ENCODE assay signal across 8 mouse cellular contexts in genomic region chr8:84180530-84181190, GRCm38 (mm10). TPM values are rescaled to one million over a fixed set of nuclear protein-coding genes. Genes with fewer than 3 reads are reported as not detected.
DNase-seq lines count a peak whose midpoint lies in the region; ATAC-seq and TF ChIP-seq lines count a peak whose summit lies in the region.
"Had no signal": no experiment of that assay in that cellular context is flagged by ENCODE, and none has a peak within 500 bp of the region (broad histone marks: within the 10 kb centered on the region; RNA-seq: fewer than 3 reads in every experiment).

No protein-coding gene starts in this region.

- peaks cover 5% of the 10 kb centered on the region; the same call in 1 of the 2 replicates for H3K27me3 ChIP-seq in midbrain, embryonic 12.5 days

- peak overlapping the region; percentile 46 for H3K4me3 ChIP-seq in ES-E14 (ENCODE audit: insufficient read depth in 1 of 2, low read depth in 1 of 2, low read length in 2 of 2, poor library complexity in 1 of 2, severe bottlenecking in 1 of 2)
- H3K4me3 ChIP-seq in midbrain, embryonic 12.5 days, result peak overlapping the region; percentile 40

- WGBS in midbrain, embryonic 12.5 days, result 1% methylated on average over 16 of the region's 16 CpGs

- H3K4me1 ChIP-seq in ES-E14 (ENCODE audit: control insufficient read depth in 2 of 2, insufficient read depth in 2 of 2, low read length in 2 of 2, poor library complexity in 1 of 2), result peaks cover 27 to 40% of the 10 kb centered on the region in 2 experiments
- peaks cover 56% of the 10 kb centered on the region for H3K4me1 ChIP-seq in midbrain, embryonic 12.5 days

- H3K9me3 ChIP-seq in ES-E14 (ENCODE audit: control insufficient read depth, insufficient read depth, low read depth, low read length), result no peaks in the 10 kb centered on the region
- no peaks in the 10 kb centered on the region for H3K9me3 ChIP-seq in midbrain, embryonic 12.5 days

- peak overlapping the region; percentile 75 for H3K4me2 ChIP-seq in midbrain, embryonic 12.5 days (replicated peaks)

- in situ Hi-C loops in ES-E14 (cut with MboI; ENCODE audit: low sequenced_read_pairs in 2 of 2, unreplicated experiment in 2 of 2), result no loop called here

- no peaks in the 10 kb centered on the region for H3K36me3 ChIP-seq in ES-E14 (ENCODE audit: control insufficient read depth, insufficient read depth, low read length, poor library complexity, severe bottlenecking)
- H3K36me3 ChIP-seq in midbrain, embryonic 12.5 days, result peaks cover 19% of the 10 kb centered on the region

- peak; percentile 81 for DNase-seq in ES-E14 (ENCODE audit: low read depth, low spot score)
- peak; percentile 49 to 55 for DNase-seq in kidney, postnatal 25 days
- DNase-seq in thymus, postnatal 14 days, result peak; percentile 87
- no peak for DNase-seq in layer of hippocampus, postnatal 36 days

- H3K27ac ChIP-seq in ES-E14 (ENCODE audit: insufficient read depth, low read depth, low read length, poor library complexity, severe bottlenecking), result peak overlapping the region; percentile 76
- H3K27ac ChIP-seq in midbrain, embryonic 12.5 days (replicated peaks), result peak overlapping the region; percentile 92
- H3K27ac ChIP-seq: macrophage had no signal

- ATAC-seq in CD4-positive, CD25-positive, alpha-beta regulatory T cell, adult 4 months, result peak; percentile 43
- ATAC-seq in granulocyte monocyte progenitor cell, adult 5-6 weeks (replicated peaks; ENCODE audit: poor library complexity, severe bottlenecking), result peak; percentile 44
- peak; percentile 82 for ATAC-seq in midbrain, embryonic 12.5 days (ENCODE audit: low FRiP score, low read depth)

- peak overlapping the region; percentile 59; the same call in 1 of the 2 replicates for H3K9ac ChIP-seq in ES-E14 (ENCODE audit: insufficient read depth, low read depth, low read length, poor library complexity, severe bottlenecking)
- peak overlapping the region; percentile 70 for H3K9ac ChIP-seq in midbrain, embryonic 12.5 days (replicated peaks)

TF ChIP-seq in ES-E14, 5 proteins besides CTCF, POLR2A, EP300 and RAD21:
- no peak for TF ChIP-seq ZNF384 (IDR thresholded peaks at IDR 0.05; ENCODE audit: low read depth, low read length)
- TF ChIP-seq MAFK (IDR thresholded peaks at IDR 0.05; ENCODE audit: insufficient read depth, low read depth, low read length), result no peak
- no peak for TF ChIP-seq HCFC1 (IDR thresholded peaks at IDR 0.05; ENCODE audit: borderline replicate concordance, insufficient read depth, low read length)
- no peak for TF ChIP-seq ZC3H11A (IDR thresholded peaks at IDR 0.05; ENCODE audit: borderline replicate concordance, low read depth, low read length)
- no peak for TF ChIP-seq CHD2 (IDR thresholded peaks at IDR 0.05; ENCODE audit: low read depth, low read length)

RNA-seq across cellular contexts. Expression of gene Nanos3, which starts 4.4 kb away (rescaled TPM):
- under 1 TPM in 1 of 2 experiments, not detected in 1; 0.81 TPM for polyA plus RNA-seq in CD4-positive, CD25-positive, alpha-beta regulatory T cell, adult 4 months (2017; shearing (Covaris generic))
- 7.0 and 9.9 TPM in 2 replicates for total RNA-seq in ES-E14 (2012; rRNA removed)
- total RNA-seq in granulocyte monocyte progenitor cell, adult 5-6 weeks (2014; fragmentation: Nextera tagmentation), result 3.5 and 9.6 TPM in 2 replicates
- total RNA-seq in granulocyte monocyte progenitor cell, adult 5-6 weeks (2017), result not detected in 2 replicates
- 4.5 and 8.3 TPM in 2 replicates for polyA plus RNA-seq in midbrain, embryonic 12.5 days (2016; fragmentation: Nextera tagmentation; extraction: Ambion mirVana)
- total RNA-seq in layer of hippocampus, postnatal 36 days (2021), result 1 to 10 TPM; 2.2 to 4.9 TPM
- polyA plus RNA-seq: macrophage had no signal

RNA-seq across cellular contexts. Expression of gene 4930432K21Rik, which starts 32.8 kb away (rescaled TPM):
- polyA plus RNA-seq in CD4-positive, CD25-positive, alpha-beta regulatory T cell, adult 4 months (2017; shearing (Covaris generic)), result 1 to 10 TPM; 1.1 to 3.2 TPM
- 4.9 TPM in 2 replicates for total RNA-seq in ES-E14 (2012; rRNA removed)
- 1.2 TPM in 1 of 2 replicates, not detected in the other for total RNA-seq in granulocyte monocyte progenitor cell, adult 5-6 weeks (2014; fragmentation: Nextera tagmentation)
- total RNA-seq in granulocyte monocyte progenitor cell, adult 5-6 weeks (2017), result 1.2 and 1.8 TPM in 2 replicates
- 2.4 TPM in 2 replicates for polyA plus RNA-seq in midbrain, embryonic 12.5 days (2016; fragmentation: Nextera tagmentation; extraction: Ambion mirVana)
- 1 to 10 TPM; 1.7 to 1.8 TPM for total RNA-seq in layer of hippocampus, postnatal 36 days (2021)

RNA-seq across cellular contexts. Expression of gene Cc2d1a, which starts 32.9 kb away (rescaled TPM):
- 10 to 100 TPM; 12.7 to 19.2 TPM for polyA plus RNA-seq in CD4-positive, CD25-positive, alpha-beta regulatory T cell, adult 4 months (2017; shearing (Covaris generic))
- total RNA-seq in ES-E14 (2012; rRNA removed), result 17.7 and 18.9 TPM in 2 replicates
- 11.8 and 13.5 TPM in 2 replicates for total RNA-seq in granulocyte monocyte progenitor cell, adult 5-6 weeks (2014; fragmentation: Nextera tagmentation)
- 4.2 and 9.0 TPM in 2 replicates for total RNA-seq in granulocyte monocyte progenitor cell, adult 5-6 weeks (2017)
- polyA plus RNA-seq in midbrain, embryonic 12.5 days (2016; fragmentation: Nextera tagmentation; extraction: Ambion mirVana), result 19.0 and 19.5 TPM in 2 replicates
- total RNA-seq in layer of hippocampus, postnatal 36 days (2021), result 10 to 100 TPM; 58.3 to 64.6 TPM

RNA-seq across cellular contexts. Expression of gene Podnl1, which starts 54.9 kb away (rescaled TPM):
- 10 to 100 TPM in 1 of 2 experiments, 1 to 10 TPM in 1; 6.1 to 13.1 TPM for polyA plus RNA-seq in CD4-positive, CD25-positive, alpha-beta regulatory T cell, adult 4 months (2017; shearing (Covaris generic))
- 1.5 and 2.0 TPM in 2 replicates for total RNA-seq in ES-E14 (2012; rRNA removed)
- total RNA-seq in granulocyte monocyte progenitor cell, adult 5-6 weeks (2014; fragmentation: Nextera tagmentation), result 0.41 TPM in 1 of 2 replicates, not detected in the other
- total RNA-seq in granulocyte monocyte progenitor cell, adult 5-6 weeks (2017), result 0.26 TPM in 1 of 2 replicates, not detected in the other
- polyA plus RNA-seq in midbrain, embryonic 12.5 days (2016; fragmentation: Nextera tagmentation; extraction: Ambion mirVana), result 0.46 and 0.51 TPM in 2 replicates
- total RNA-seq in layer of hippocampus, postnatal 36 days (2021), result not detected
- polyA plus RNA-seq: macrophage had no signal

RNA-seq across cellular contexts. Expression of gene Zswim4, which starts 56.2 kb away (rescaled TPM):
- 1 to 10 TPM; 3.3 to 4.3 TPM for polyA plus RNA-seq in CD4-positive, CD25-positive, alpha-beta regulatory T cell, adult 4 months (2017; shearing (Covaris generic))
- total RNA-seq in ES-E14 (2012; rRNA removed), result 22.1 and 24.6 TPM in 2 replicates
- total RNA-seq in granulocyte monocyte progenitor cell, adult 5-6 weeks (2014; fragmentation: Nextera tagmentation), result 4.6 and 8.1 TPM in 2 replicates
- total RNA-seq in granulocyte monocyte progenitor cell, adult 5-6 weeks (2017), result 4.5 and 4.8 TPM in 2 replicates
- polyA plus RNA-seq in midbrain, embryonic 12.5 days (2016; fragmentation: Nextera tagmentation; extraction: Ambion mirVana), result 55.3 and 55.7 TPM in 2 replicates
- total RNA-seq in layer of hippocampus, postnatal 36 days (2021), result 10 to 100 TPM; 16.8 to 18.1 TPM

Comparison
In these comparisons a context has a peak if more than half of its experiments do, and no peak if none do; other contexts are left out.
1. DNase-seq: peak in ES-E14 (single experiment), kidney, postnatal 25 days (2 of 2) and thymus, postnatal 14 days (single experiment); none in layer of hippocampus, postnatal 36 days (0 of 2).
2. Peak in every context shown above with its lines, with median percentiles within 50 percentile points of each other: ATAC-seq.